28 mouse cellular contexts compared by ENCODE assay signal in the genomic region with DNA sequence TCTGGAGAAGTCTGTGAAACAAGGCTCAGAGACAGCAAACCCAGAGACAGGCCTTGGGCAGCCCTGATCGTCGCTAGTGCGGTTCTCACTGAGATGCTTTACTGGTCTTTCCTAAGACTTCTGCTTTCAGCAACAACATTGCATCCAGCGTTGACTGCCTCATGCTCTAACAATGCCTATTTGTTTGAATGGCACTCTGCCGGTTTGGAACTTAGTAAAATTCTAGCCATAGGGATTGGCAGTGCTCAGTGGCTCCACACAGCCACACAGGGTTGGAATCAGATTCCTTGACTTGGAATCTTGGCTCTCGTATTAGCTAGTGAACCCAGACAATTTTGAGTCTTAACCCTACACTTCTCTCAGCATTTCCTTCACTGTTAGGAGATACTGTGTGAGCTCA. TPM values are rescaled to one million over a fixed set of nuclear protein-coding genes. Genes with fewer than 3 reads are reported as not detected.
"Had no signal": no experiment of that assay in that cellular context is flagged by ENCODE, and none has a peak within 500 bp of the region (broad histone marks: within the 10 kb centered on the region; RNA-seq: fewer than 3 reads in every experiment).

No protein-coding gene starts in this region.

- ATAC-seq: hindbrain, postnatal 0 days; intestine, embryonic 16.5 days had no signal

- DNase-seq: gastrocnemius, postnatal 14 days; gastrocnemius, postnatal 36 days; heart, adult 18-20 months; heart, postnatal 10 days; kidney, adult 11 months; kidney, adult 2 months; kidney, adult 9 months; kidney, postnatal 10 days; kidney, postnatal 25 days; kidney, postnatal 4 days; liver; liver, embryonic 13.5 days had no signal

RNA-seq across cellular contexts. Expression of gene Lrrc72, which starts 38.1 kb away (rescaled TPM):
- polyA plus RNA-seq: gonadal fat pad, adult 2 months; heart, embryonic 10.5 days; heart, embryonic 12.5 days; heart, embryonic 14.5 days; heart, embryonic 16.5 days; hindbrain, embryonic 11.5 days; hindbrain, embryonic 13.5 days; hindbrain, embryonic 15.5 days; hindbrain, postnatal 0 days; intestine, embryonic 14.5 days; intestine, embryonic 16.5 days; kidney, adult 2 months; kidney, embryonic 16.5 days; limb, embryonic 10.5 days; limb, embryonic 12.5 days; liver, embryonic 11.5 days; liver, embryonic 13.5 days; liver, embryonic 15.5 days had no signal
